Mouse (Mus musculus) lung, embryonic 15.5 days (tissue): ENCODE measurements around the gene Paf1. TPM values are rescaled to one million over a fixed set of nuclear protein-coding genes. Genes with fewer than 3 reads are reported as not detected.
"Not testable (repeated sequence)": the region's sequence is repeated elsewhere in the genome, so short reads cannot be mapped to it uniquely, and the experiment has no call there.

Source experiments
- ATAC-seq: fragments of 200-750 bp; cut with Nextera tagmentation; 2 replicates; pipeline ENCODE4 v1.8.0; 2017; ENCODE audit warnings: moderate number of reproducible peaks, borderline replicate concordance; ENCODE audit not compliant: low FRiP score, low TSS enrichment; ENCODE audit errors: extremely low read depth
- H3K27ac ChIP-seq: fragments of 300-500 bp; sonication (generic); 2 replicates; pipeline ENCODE4 v1.5.1; 2015; ENCODE audit warnings: moderate library complexity, mild to moderate bottlenecking, inconsistent platforms
- H3K27me3 ChIP-seq: fragments of 300-500 bp; sonication (generic); 2 replicates; pipeline ENCODE4 v1.6.1; 2015; ENCODE audit warnings: inconsistent platforms
- H3K36me3 ChIP-seq: fragments of 300-500 bp; sonication (generic); 2 replicates; pipeline ENCODE4 v1.6.1; 2015; ENCODE audit warnings: inconsistent platforms
- H3K4me1 ChIP-seq: fragments of 300-500 bp; sonication (generic); 2 replicates; pipeline ENCODE4 v1.6.1; 2015; ENCODE audit warnings: inconsistent platforms
- H3K4me2 ChIP-seq: fragments of 300-500 bp; sonication (generic); 2 replicates; pipeline ENCODE4 v1.6.1; 2015; ENCODE audit warnings: inconsistent platforms, mild to moderate bottlenecking, moderate library complexity
- H3K4me3 ChIP-seq: fragments of 300-500 bp; sonication (generic); 2 replicates; pipeline ENCODE4 v1.5.1; 2015; ENCODE audit warnings: mild to moderate bottlenecking, inconsistent platforms
- H3K9ac ChIP-seq: fragments of 300-500 bp; sonication (generic); 2 replicates; pipeline ENCODE4 v1.6.1; 2015; ENCODE audit warnings: inconsistent platforms
- H3K9me3 ChIP-seq: fragments of 300-500 bp; sonication (generic); 2 replicates; pipeline ENCODE4 v1.6.1; 2016; ENCODE audit warnings: inconsistent platforms
- WGBS: fragments of 180-500 bp; shearing (Covaris S2); methylation state at CpG from one replicate; pipeline ENCODE4 v1.1.7; 2015; 5-methylcytosine and 5-hydroxymethylcytosine counted together
- polyA plus RNA-seq: library from polyadenylated mRNA; unstranded; fragments of >200 nt; fragmentation: Nextera tagmentation; extraction: Ambion mirVana; gene quantifications from 2 replicates; pipeline ENCODE4 v1.2.1, GENCODE M21; 2015

The Paf1 gene
- polyA plus RNA-seq, 1 experiment from 2014 or later: 88.2 TPM

GRCm38 (mm10) chr7:28380237-28381016, 12.3 kb upstream of the Paf1 start, which contains the start of gene Zfp36:
Zfp36 (minus strand) TSS chr7:28380253.
- H3K27me3 ChIP-seq: no peaks in the 10 kb centered on the region
- H3K4me3 ChIP-seq: peak within 1 kb of the TSS; percentile 68
- H3K4me1 ChIP-seq: peaks cover 66% of the 10 kb centered on the region
- no peak for ATAC-seq
- H3K4me2 ChIP-seq: peak within 1 kb of the TSS; percentile 83
- peak within 1 kb of the TSS; percentile 98 for H3K27ac ChIP-seq
- no peaks in the 10 kb centered on the region for H3K9me3 ChIP-seq
- H3K9ac ChIP-seq: peak within 1 kb of the TSS; percentile 82
- H3K36me3 ChIP-seq: peaks cover 2% of the 10 kb centered on the region
- WGBS: 45% methylated on average over 17 of the region's 17 CpGs

DNA sequence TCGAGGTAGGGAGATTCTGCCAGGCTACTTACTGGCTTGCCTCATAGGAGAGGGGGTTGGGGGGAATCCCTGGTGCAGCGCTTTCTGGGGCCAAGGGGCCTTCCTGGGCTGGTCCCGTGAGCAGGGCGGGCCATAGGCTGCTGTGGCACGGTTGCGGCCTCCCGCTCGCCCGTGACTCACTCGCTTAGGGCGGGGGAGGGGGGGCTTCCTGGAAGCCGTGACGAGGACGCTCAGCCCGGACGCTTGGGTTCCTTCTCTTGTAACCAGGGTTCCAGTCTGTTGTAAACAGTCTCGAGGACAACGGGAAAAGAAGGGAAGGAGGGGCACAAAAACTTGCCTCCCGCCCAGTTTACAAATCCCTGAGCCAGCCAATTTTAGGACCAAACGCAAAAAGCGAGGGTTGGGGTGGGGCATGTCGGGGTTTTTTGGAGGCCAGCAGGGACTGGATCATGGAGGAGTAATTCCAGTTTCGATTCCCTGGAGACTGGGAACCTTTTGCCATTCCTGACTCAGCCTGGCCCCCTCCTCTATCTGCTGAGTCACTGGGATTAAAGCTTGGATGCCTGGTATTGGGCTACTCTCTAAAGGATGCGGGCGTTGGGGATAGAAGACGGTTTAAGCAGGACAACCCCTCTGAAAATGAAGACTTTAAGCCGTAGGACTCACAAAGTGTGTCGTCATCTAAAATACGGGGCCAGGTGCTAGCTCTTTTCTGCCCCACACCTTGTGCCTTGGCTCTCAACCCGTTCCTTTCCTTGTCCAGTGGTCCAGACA, 11.5 kb upstream of the Paf1 start:
- H3K4me3 ChIP-seq: peak overlapping the region; percentile 36
- peaks cover 7% of the 10 kb centered on the region for H3K36me3 ChIP-seq
- H3K27me3 ChIP-seq: no peaks in the 10 kb centered on the region
- no peaks in the 10 kb centered on the region for H3K9me3 ChIP-seq
- peak overlapping the region; percentile 40 for H3K9ac ChIP-seq
- WGBS: 5% methylated on average over 30 of the region's 30 CpGs
- peak; percentile 49 for ATAC-seq
- peaks cover 62% of the 10 kb centered on the region for H3K4me1 ChIP-seq
- H3K27ac ChIP-seq: peak overlapping the region; percentile 98
- peak overlapping the region; percentile 63 for H3K4me2 ChIP-seq

DNA sequence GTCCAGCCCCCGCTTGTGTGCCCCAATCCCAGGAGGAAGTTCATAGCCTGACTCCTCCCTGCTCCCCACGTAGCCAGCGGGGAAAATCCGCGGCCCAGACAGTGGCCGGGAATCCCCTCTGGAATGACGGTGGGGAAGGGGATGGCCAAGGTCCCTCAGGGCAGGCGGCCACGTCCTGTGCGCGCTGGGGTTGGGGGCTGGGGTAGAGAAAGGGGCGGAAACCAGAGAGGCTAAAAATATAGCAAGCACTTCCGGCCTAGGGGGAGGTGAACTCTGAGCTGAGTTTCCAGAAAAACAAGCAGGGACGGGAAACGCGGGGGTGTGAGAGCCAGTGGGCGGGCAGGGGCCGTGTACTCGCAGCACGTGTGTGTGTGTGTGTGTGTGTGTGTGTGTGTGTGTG, 10.8 kb upstream of the Paf1 start:
- peak overlapping the region; percentile 98 for H3K27ac ChIP-seq
- H3K4me1 ChIP-seq: peaks cover 59% of the 10 kb centered on the region
- H3K36me3 ChIP-seq: peaks cover 7% of the 10 kb centered on the region
- H3K4me3 ChIP-seq: peak overlapping the region; percentile 36
- 0% methylated on average over 17 of the region's 20 CpGs for WGBS
- H3K9ac ChIP-seq: peak overlapping the region; percentile 40
- no peaks in the 10 kb centered on the region for H3K9me3 ChIP-seq
- H3K4me2 ChIP-seq: peak overlapping the region; percentile 63
- no peaks in the 10 kb centered on the region for H3K27me3 ChIP-seq
- peak; percentile 75 for ATAC-seq

DNA sequence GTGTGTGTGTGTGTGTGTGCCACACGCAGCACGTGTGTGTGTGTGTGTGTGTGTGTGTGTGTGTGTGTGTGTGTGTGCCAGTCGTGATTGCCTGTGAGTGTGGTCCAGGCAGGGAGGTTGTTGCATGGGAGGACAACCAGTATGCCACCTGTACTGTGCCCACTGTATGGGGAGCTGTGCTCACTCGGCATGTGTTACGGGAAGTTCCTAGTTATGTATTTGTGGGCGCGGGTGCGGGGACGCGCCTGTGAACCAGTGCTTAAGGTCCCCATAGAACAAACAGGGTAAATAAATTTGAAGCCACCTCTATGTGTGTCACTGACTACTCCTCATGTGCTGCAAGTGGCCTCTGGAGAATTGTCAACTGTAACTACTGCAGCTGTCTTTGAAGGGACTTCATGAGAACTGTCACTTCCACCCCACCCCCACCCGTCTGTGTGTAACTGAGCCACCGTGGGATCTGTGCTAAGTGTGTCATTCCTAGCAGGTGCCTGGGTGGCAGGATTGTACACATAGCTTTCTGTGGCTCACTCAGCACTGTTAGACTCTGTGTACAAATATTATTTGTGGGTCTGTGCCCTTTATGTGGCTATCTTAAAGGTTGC, 10.3 kb upstream of the Paf1 start:
- Histone ChIP-seq H3K9me3 (no peaks in the 10 kb centered on the region), H3K4me2 (peak overlapping the region; percentile 63), H3K27ac (peak overlapping the region; percentile 98), H3K9ac (no peak overlapping the region), H3K4me3 (peak overlapping the region; percentile 36; the same call in 1 of the 2 replicates), H3K36me3 (peaks cover 8% of the 10 kb centered on the region), H3K4me1 (peaks cover 54% of the 10 kb centered on the region), H3K27me3 (no peaks in the 10 kb centered on the region)
- 30% methylated on average over 10 of the region's 12 CpGs for WGBS
- ATAC-seq: no peak; the same call in 1 of the 2 replicates

- H3K27ac ChIP-seq: peak overlapping the region; percentile 98
- no peak for ATAC-seq
- H3K9me3 ChIP-seq: no peaks in the 10 kb centered on the region
- H3K4me2 ChIP-seq: peak overlapping the region; percentile 63; the same call in 1 of the 2 replicates
- no peak overlapping the region for H3K9ac ChIP-seq
- no peaks in the 10 kb centered on the region for H3K27me3 ChIP-seq
- WGBS: 49% methylated on average over 11 of the region's 11 CpGs
- peaks cover 13% of the 10 kb centered on the region for H3K36me3 ChIP-seq
- no peak overlapping the region for H3K4me3 ChIP-seq
- peaks cover 49% of the 10 kb centered on the region for H3K4me1 ChIP-seq
These were observed 9.8 kb upstream of the Paf1 start for GRCm38 (mm10) chr7:28382981-28383396.

DNA sequence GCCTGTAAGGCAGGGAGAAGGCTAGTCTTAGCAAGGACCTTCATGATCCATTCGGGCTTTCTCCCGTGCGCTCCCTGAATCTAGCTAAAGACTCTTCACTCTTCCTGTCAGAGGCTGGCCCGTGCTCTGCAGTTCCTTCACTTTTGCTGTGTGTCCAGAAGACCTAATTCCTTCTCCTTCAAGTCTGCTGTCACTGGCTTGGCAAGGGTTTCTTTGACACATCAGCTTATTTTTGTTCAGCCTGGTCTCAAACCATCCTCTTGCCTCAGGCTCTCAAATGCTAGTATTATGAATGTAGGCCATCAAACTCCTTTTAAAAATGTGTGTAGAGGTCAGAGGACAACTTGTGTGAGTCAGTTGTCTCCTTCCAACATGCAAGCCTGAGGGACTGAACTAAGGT, 9.1 kb upstream of the Paf1 start:
- no peak overlapping the region for H3K9ac ChIP-seq
- peak overlapping the region; percentile 98 for H3K27ac ChIP-seq
- no peak overlapping the region for H3K4me2 ChIP-seq
- peaks cover 47% of the 10 kb centered on the region for H3K4me1 ChIP-seq
- H3K4me3 ChIP-seq: no peak overlapping the region
- no peaks in the 10 kb centered on the region for H3K9me3 ChIP-seq
- 70% methylated on average over 4 of the region's 4 CpGs for WGBS
- no peak for ATAC-seq
- peaks cover 19% of the 10 kb centered on the region for H3K36me3 ChIP-seq
- H3K27me3 ChIP-seq: no peaks in the 10 kb centered on the region

- Histone ChIP-seq H3K4me3 (no peak overlapping the region), H3K9me3 (no peaks in the 10 kb centered on the region), H3K27me3 (no peaks in the 10 kb centered on the region), H3K9ac (no peak overlapping the region), H3K4me2 (no peak overlapping the region), H3K4me1 (peaks cover 46% of the 10 kb centered on the region), H3K27ac (no peak overlapping the region), H3K36me3 (peaks cover 25% of the 10 kb centered on the region)
- no peak for ATAC-seq
- 74% methylated on average over 6 of the region's 6 CpGs for WGBS
These were observed 8.6 kb upstream of the Paf1 start for GRCm38 (mm10) chr7:28384162-28384561.

DNA sequence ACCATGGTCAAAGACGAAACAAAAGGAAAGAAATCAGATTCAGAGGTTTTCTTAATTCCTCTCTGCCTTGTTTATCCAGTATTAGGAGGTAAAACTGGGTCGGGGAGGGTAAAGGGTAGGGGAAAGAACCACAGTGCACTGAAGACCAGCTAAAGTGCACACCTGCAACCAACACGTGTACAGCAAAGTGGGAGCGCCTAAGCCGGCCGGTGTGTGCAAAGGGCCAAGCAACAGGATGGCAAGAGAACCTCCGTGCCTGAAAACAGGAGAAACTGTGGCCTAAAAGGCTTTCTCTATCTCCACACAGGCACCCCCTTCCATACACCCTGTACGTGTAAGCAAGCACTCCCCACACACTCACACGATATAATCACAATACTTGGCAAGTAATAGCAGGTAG, 7.6 kb upstream of the Paf1 start:
- Histone ChIP-seq H3K9me3 (no peaks in the 10 kb centered on the region), H3K27ac (no peak overlapping the region), H3K4me2 (no peak overlapping the region), H3K9ac (no peak overlapping the region), H3K27me3 (no peaks in the 10 kb centered on the region), H3K4me3 (no peak overlapping the region), H3K36me3 (peaks cover 33% of the 10 kb centered on the region), H3K4me1 (peaks cover 36% of the 10 kb centered on the region)
- 90% methylated on average over 9 of the region's 9 CpGs for WGBS
- ATAC-seq: no peak

DNA sequence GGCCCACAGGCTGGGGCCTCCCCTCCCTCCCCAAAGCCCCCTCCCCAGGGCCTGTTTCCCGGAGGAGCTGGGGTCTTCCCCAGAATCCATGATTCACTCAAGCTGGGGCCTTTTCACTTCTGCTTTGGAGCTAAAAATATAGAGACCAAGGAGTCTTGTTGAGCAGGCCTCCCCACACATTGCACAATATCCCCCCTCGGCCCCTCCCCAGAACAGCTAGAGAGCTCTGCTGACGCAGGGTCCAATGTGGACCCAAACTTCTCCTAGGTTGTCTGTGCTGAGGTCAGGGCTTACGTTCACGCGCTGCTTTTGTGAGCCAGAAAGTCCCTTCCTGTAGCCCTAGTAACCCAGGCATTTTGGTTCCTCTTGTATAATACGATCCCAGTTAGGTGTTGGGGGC, 6.7 kb upstream of the Paf1 start:
- no peak overlapping the region for H3K4me2 ChIP-seq
- H3K9ac ChIP-seq: no peak overlapping the region
- H3K4me1 ChIP-seq: peaks cover 28% of the 10 kb centered on the region
- no peak for ATAC-seq
- no peaks in the 10 kb centered on the region for H3K9me3 ChIP-seq
- 77% methylated on average over 7 of the region's 7 CpGs for WGBS
- peaks cover 39% of the 10 kb centered on the region for H3K36me3 ChIP-seq
- no peak overlapping the region for H3K4me3 ChIP-seq
- H3K27ac ChIP-seq: peak overlapping the region; percentile 55
- no peaks in the 10 kb centered on the region for H3K27me3 ChIP-seq

DNA sequence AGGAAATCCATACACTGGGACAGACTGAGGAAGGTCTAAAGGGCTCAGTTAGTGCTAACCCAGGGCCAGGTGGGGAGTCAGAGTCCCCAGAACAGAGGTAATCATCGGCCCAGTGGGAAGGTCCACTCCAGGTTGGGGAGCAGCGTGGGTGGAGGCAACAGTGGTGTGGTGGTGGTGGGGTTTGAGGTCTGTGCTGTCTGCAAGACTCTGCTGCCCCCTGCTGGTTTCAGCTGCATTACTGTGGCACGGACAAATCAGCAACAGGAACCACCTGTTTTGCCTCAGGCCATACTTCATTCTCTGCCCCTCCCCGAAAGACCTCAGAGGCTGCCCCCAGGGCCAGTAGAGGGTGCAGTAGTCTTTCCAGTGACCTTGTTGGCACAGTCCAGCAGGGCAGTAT, 6.3 kb upstream of the Paf1 start:
- no peak overlapping the region for H3K4me2 ChIP-seq
- H3K27ac ChIP-seq: peak overlapping the region; percentile 55
- H3K36me3 ChIP-seq: peaks cover 39% of the 10 kb centered on the region
- no peaks in the 10 kb centered on the region for H3K9me3 ChIP-seq
- H3K9ac ChIP-seq: no peak overlapping the region
- ATAC-seq: peak; percentile 64
- 4% methylated on average over 4 of the region's 4 CpGs for WGBS
- H3K4me3 ChIP-seq: no peak overlapping the region
- H3K27me3 ChIP-seq: no peaks in the 10 kb centered on the region
- H3K4me1 ChIP-seq: peaks cover 25% of the 10 kb centered on the region

DNA sequence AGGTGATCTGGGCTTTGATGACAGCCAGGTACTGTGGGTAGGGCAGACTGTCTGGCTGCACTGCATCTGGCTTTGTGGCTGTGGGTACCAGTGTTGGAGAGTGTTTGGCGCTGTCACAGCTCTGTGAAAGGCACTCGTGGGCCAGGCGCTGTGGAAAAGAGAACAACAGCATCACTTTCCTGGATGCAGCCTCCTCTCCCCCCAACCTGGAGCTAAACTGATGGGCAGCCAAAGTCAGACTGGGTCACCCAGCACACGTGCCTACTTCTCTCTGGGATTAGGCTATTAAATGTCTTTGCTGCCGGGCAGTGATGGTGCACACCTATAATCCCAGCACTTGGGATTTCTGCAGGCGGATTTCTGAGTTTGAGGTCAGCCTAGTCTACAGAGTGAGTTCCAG, 5.9 kb upstream of the Paf1 start:
- peaks cover 39% of the 10 kb centered on the region for H3K36me3 ChIP-seq

More for the DNA sequence above, 5.9 kb upstream of the Paf1 start:
- H3K27me3 ChIP-seq, H3K9me3 ChIP-seq, ATAC-seq, H3K4me2 ChIP-seq, H3K9ac ChIP-seq, H3K27ac ChIP-seq, H3K4me3 ChIP-seq: not testable (repeated sequence)
- WGBS: 80% methylated on average over 6 of the region's 6 CpGs
- peaks cover 25% of the 10 kb centered on the region for H3K4me1 ChIP-seq
